Mouse (Mus musculus) brain, embryonic 14.5 days (tissue): ENCODE results near the gene Dennd6b. TPM values are rescaled to one million over a fixed set of nuclear protein-coding genes. Genes with fewer than 3 reads are reported as not detected.

Source experiments
- DNase-seq: peaks from one replicate; pipeline ENCODE4 v3.0.0-alpha.2; 2011; ENCODE audit warnings: low read depth
- CTCF ChIP-seq: fragments of 200-500 bp; IDR thresholded peaks from 2 replicates; pipeline ENCODE4 v1.5.1; 2012; ENCODE audit warnings: inconsistent platforms, mild to moderate bottlenecking, moderate library complexity, borderline replicate concordance; ENCODE audit not compliant: insufficient read depth, insufficient read length; ENCODE audit errors: extremely low read depth
- POLR2A ChIP-seq: fragments of 200-500 bp; IDR thresholded peaks from 2 replicates; pipeline ENCODE4 v1.6.1; 2012; ENCODE audit warnings: mild to moderate bottlenecking, inconsistent platforms, borderline replicate concordance; ENCODE audit not compliant: poor library complexity, insufficient read depth, insufficient read length, severe bottlenecking; ENCODE audit errors: extremely low read depth
- polyA plus RNA-seq: library from polyadenylated mRNA; depleted of rRNA; stranded (reverse); fragments of >200 nt; gene quantifications from 2 replicates; pipeline ENCODE4 v1.2.3, GENCODE M21; 2012

Gene Dennd6b
- polyA plus RNA-seq, 1 experiment = 134 TPM

DNA sequence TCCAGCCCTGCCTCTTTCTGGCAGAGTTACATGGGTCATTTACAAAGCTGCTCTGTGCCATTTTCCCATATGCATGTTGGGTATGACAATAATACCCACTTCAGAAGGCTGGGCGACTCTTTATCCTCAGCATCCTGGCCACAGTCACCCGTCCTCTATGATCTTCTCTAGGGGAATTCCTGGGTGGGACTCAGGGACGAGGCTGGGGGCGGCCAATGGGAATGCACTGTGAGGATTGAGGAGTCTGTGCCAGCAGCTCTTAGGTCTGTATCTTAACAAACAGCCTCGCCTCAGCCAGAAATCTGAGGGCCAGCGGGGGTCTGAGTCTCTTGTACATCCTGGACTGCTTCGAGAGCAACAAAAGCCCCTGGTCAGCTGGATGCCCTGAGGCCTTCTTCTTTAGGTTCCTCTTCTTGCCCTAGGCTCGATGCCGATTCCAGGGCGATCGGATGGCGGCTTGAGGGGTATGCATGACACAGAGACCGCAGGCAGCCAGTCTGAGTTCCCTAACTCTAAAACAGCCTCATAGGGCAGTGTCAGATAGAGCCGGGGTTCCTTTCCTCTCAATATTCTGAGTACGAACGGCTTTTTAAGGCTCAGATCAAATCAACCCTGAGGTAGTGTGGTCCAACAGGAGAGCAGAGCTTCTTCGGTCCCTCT, 23.9 kb downstream of the Dennd6b start:
- no peak for DNase-seq
- no peak for TF ChIP-seq POLR2A
- no peak for TF ChIP-seq CTCF

- DNase-seq = no peak
- TF ChIP-seq CTCF = no peak
- TF ChIP-seq POLR2A = no peak
Measured at GRCm38 (mm10) chr15:89171526-89172051, 24.7 kb downstream of the Dennd6b start.

- no peak for TF ChIP-seq POLR2A
- TF ChIP-seq CTCF = no peak
- DNase-seq = no peak
Measured at GRCm38 (mm10) chr15:89170102-89170501, 26.2 kb downstream of the Dennd6b start.

DNA sequence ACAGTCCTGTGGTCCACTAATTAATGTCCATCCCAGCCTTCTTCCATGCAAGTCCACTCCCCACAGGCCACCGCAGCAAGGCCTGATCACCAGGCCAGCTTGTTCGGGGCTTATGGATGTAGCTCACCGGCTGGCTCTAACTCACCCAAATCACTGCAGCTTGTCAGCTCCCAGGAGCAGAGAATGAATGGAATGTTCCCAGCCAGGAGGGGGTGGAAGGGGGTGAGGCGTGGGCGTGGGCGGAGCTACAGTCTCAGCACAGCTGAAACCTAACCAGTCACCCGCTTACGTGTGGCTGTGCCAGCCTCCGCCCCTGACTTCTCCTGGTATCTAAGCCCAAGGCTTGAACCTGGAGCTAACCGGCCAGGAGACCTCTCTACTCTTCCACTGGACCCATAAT, 26.9 kb downstream of the Dennd6b start:
- peak; percentile 93 for DNase-seq
- TF ChIP-seq POLR2A (no peak), CTCF (no peak)

DNA sequence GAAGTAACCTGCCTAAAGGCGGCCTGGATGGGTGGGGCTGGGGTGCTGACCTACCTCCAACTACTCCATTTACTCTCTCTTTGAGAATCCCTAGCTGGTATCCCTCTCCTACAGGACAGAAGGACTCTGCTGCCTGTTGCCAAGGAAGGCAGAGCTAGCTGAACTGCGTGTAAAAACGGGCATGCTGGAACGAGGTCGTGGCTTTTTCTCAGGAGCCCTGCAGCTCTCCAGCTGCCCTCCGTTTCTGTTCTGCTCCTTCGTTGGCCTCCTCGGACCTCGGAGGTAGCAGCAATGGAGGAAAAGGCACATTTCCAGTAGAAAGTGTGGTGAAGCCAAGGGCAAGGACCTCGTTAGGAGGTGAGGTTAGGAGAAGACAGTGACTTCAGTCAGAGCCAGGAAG, 27.4 kb downstream of the Dennd6b start:
- TF ChIP-seq CTCF (no peak), POLR2A (no peak)
- DNase-seq = no peak

DNA sequence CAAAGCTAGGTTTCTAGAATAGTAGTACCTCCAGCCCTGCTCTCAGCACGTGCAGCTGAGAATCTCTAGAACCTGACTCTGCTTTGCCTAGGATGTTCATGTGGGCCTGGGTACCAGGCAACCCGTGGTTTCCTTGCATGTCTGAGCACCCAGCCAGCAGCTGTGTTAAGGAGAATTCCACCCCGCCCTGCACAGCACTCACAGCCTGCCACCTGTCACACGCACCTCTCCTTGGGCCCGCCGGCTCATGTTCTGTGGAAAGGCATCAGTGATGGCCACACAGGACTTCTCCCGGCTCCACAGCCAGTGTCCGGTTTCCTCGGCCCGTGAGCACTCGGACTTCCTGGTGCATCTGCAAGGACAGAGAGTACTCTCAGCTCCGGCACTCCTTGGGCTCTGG, 30.8 kb downstream of the Dennd6b start:
- TF ChIP-seq POLR2A (no peak), CTCF (no peak)
- no peak for DNase-seq

DNA sequence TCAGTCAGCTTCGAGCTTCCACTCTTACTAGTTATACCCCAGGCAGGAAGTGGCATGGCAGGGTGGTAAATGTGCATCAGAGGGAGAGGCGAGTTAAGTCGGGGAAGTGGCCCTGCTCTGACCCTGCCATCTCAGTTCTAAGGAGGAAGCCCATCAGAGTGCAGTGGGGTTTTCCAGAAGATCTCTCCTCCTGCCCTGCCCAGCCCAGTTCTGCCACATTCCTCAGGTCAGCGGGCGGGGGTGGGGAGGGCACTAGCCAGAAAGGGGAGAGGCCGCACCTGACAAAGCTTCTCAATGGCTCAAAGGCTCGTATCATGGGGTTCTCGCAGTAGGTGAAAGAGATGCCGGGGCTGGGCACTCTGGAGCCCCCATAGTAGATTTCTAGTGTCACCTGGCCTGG, 34.9 kb downstream of the Dennd6b start:
- no peak for DNase-seq
- no peak for TF ChIP-seq POLR2A
- TF ChIP-seq CTCF = no peak

GRCm38 (mm10) chr15:89158516-89158915, 37.8 kb downstream of the Dennd6b start:
- TF ChIP-seq POLR2A (no peak), CTCF (no peak)

GRCm38 (mm10) chr15:89157954-89158353, 38.3 kb downstream of the Dennd6b start:
- no peak for TF ChIP-seq POLR2A
- peak; percentile 86 for TF ChIP-seq CTCF
- DNase-seq = peak; percentile 89

More at GRCm38 (mm10) chr15:89158516-89158915, 37.8 kb downstream of the Dennd6b start:
- DNase-seq = no peak

GRCm38 (mm10) chr15:89152312-89152711, 44.0 kb downstream of the Dennd6b start:
- DNase-seq = peak; percentile 85
- TF ChIP-seq CTCF = no peak
- TF ChIP-seq POLR2A = no peak

DNA sequence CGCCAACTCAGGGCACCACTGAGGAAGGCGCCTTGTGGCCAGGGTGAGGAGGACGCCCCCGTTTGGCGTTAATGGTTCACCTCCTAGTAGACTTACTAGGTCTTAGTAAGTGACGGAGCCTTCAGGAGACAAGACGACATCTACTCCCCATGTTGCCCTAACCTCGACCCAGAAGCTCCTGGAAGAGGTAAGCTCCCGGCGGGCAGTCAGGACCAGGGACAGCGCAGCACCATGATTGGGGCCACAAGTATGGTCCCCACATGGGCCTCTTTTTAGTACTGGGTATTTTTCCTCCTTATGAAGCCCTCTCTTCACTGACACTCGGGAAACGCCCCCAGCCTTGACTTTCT, 46.3 kb downstream of the Dennd6b start:
- DNase-seq = no peak
- TF ChIP-seq CTCF = no peak
- TF ChIP-seq POLR2A = no peak; the same call in 1 of the 2 replicates

GRCm38 (mm10) chr15:89149271-89150040, 46.8 kb downstream of the Dennd6b start, which contains the start of gene Mapk11:
Gene Mapk11 (minus strand): TSS chr15:89149628.
- DNase-seq = peak; percentile 82
- TF ChIP-seq POLR2A = peak; percentile 60
- TF ChIP-seq CTCF = no peak

GRCm38 (mm10) chr15:89148496-89149270, 47.6 kb downstream of the Dennd6b start:
- peak; percentile 50 for DNase-seq

More at GRCm38 (mm10) chr15:89148496-89149270, 47.6 kb downstream of the Dennd6b start:
- no peak for TF ChIP-seq CTCF
- TF ChIP-seq POLR2A = no peak
